Mouse (Mus musculus): ENCODE data around the gene Tbc1d4. TPM values are rescaled to one million over a fixed set of nuclear protein-coding genes. Genes with fewer than 3 reads are reported as not detected.

The Tbc1d4 gene
- polyA plus RNA-seq, 1 experiment from 2014 or later: 8.7 TPM

- Histone ChIP-seq H3K27me3 (ENCODE audit: control insufficient read depth, insufficient read depth, low read length) (no peaks in the 10 kb centered on the region), H3K4me3 (replicated peaks; ENCODE audit: low read length) (no peak overlapping the region), H3K4me1 (ENCODE audit: control insufficient read depth, insufficient read depth, low read length) (no peaks in the 10 kb centered on the region), H3K9me3 (replicated peaks; ENCODE audit: control insufficient read depth, low read length) (no peaks in the 10 kb centered on the region), H3K9ac (ENCODE audit: low read length) (no peak overlapping the region), H3K36me3 (ENCODE audit: control insufficient read depth, insufficient read depth, low read length) (no peaks in the 10 kb centered on the region), H3K4me2 (ENCODE audit: low read depth, low read length) (no peak overlapping the region), H3K27ac (ENCODE audit: low read length) (no peak overlapping the region)
- no peak for ATAC-seq (ENCODE audit: insufficient read depth, low FRiP score)
- WGBS: 81% methylated on average over 7 of the region's 7 CpGs
Observed at GRCm38 (mm10) chr14:101481165-101481564, 127.8 kb downstream of the Tbc1d4 start.

- H3K4me3 ChIP-seq (replicated peaks; ENCODE audit: low read length): no peak overlapping the region
- H3K27ac ChIP-seq (ENCODE audit: low read length): no peak overlapping the region
- H3K9ac ChIP-seq (ENCODE audit: low read length): no peak overlapping the region
- no peak overlapping the region for H3K4me2 ChIP-seq (ENCODE audit: low read depth, low read length)
- no peaks in the 10 kb centered on the region for H3K36me3 ChIP-seq (ENCODE audit: control insufficient read depth, insufficient read depth, low read length)
- H3K4me1 ChIP-seq (ENCODE audit: control insufficient read depth, insufficient read depth, low read length): no peaks in the 10 kb centered on the region
- 83% methylated on average over 7 of the region's 7 CpGs for WGBS
- H3K27me3 ChIP-seq (ENCODE audit: control insufficient read depth, insufficient read depth, low read length): no peaks in the 10 kb centered on the region
- no peaks in the 10 kb centered on the region for H3K9me3 ChIP-seq (replicated peaks; ENCODE audit: control insufficient read depth, low read length)
- ATAC-seq (ENCODE audit: insufficient read depth, low FRiP score): no peak
Observed at GRCm38 (mm10) chr14:101480541-101480940, 128.4 kb downstream of the Tbc1d4 start.

DNA sequence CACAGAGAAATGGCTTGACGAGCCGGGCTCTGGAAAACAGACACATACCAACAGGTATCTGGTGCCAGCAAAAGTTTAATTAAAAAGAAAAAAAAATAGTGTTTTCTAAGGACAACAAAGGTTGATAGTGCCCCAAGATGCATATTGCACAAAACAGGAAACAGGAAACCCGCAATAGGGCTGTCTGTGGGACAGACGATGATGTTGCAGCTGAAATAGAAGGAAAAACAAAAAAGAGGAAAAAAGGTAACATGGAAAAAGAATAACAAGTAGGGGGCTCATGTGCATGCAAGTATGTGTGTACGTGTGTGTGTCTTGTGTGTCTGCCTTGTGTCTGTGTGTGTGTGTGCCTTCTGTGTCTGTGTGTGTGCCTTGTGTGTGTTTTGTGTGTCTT, 131.2 kb downstream of the Tbc1d4 start:
- Histone ChIP-seq H3K4me1 (ENCODE audit: control insufficient read depth, insufficient read depth, low read length) (no peaks in the 10 kb centered on the region), H3K27ac (ENCODE audit: low read length) (no peak overlapping the region), H3K4me3 (replicated peaks; ENCODE audit: low read length) (no peak overlapping the region), H3K36me3 (ENCODE audit: control insufficient read depth, insufficient read depth, low read length) (no peaks in the 10 kb centered on the region), H3K4me2 (ENCODE audit: low read depth, low read length) (no peak overlapping the region), H3K9me3 (replicated peaks; ENCODE audit: control insufficient read depth, low read length) (no peaks in the 10 kb centered on the region), H3K9ac (ENCODE audit: low read length) (no peak overlapping the region), H3K27me3 (ENCODE audit: control insufficient read depth, insufficient read depth, low read length) (no peaks in the 10 kb centered on the region)
- 69% methylated on average over 5 of the region's 5 CpGs for WGBS
- no peak for ATAC-seq (ENCODE audit: insufficient read depth, low FRiP score)

DNA sequence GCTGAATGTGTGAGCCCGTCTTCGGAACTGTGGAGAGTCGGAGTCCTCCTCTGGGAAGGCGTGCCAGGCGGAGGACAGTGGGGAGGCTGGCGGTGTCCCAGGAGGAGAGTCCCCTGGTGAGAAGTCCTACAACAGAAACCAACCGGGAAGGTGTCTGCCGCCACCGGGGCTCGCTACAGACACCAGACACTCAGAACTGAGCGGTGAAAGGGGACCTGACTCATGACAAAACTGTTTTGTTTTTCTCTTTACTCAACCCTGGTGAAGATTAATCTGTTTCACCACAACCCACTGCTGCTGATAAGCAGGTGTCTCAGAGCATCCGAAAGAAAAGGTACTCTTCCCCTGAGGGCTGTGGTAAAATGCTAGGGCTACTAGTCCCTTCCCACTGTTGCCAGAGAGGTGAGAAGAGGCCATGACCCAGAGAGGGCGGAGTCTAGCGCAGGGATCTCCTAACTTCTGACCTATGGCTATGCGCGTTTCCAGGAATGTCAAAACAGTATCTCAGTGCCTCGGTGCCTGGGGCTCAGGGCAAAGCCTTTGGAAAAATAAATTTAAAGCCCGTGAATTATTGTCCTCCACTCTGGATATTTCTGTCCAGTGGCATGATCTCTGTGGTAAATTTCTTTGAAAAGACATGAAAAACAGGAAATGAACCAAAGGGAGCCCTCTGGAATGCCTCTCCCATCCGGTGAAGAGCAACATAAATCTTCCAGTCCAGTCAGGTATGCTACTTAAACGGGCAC, 131.7 kb downstream of the Tbc1d4 start:
- Histone ChIP-seq H3K4me3 (replicated peaks; ENCODE audit: low read length) (no peak overlapping the region), H3K27me3 (ENCODE audit: control insufficient read depth, insufficient read depth, low read length) (no peaks in the 10 kb centered on the region), H3K36me3 (ENCODE audit: control insufficient read depth, insufficient read depth, low read length) (no peaks in the 10 kb centered on the region), H3K4me1 (ENCODE audit: control insufficient read depth, insufficient read depth, low read length) (no peaks in the 10 kb centered on the region), H3K9ac (ENCODE audit: low read length) (no peak overlapping the region), H3K4me2 (ENCODE audit: low read depth, low read length) (no peak overlapping the region), H3K9me3 (replicated peaks; ENCODE audit: control insufficient read depth, low read length) (no peaks in the 10 kb centered on the region), H3K27ac (ENCODE audit: low read length) (no peak overlapping the region)
- 54% methylated on average over 20 of the region's 20 CpGs for WGBS
- ATAC-seq (ENCODE audit: insufficient read depth, low FRiP score): no peak

GRCm38 (mm10) chr14:101469475-101470093, 139.4 kb downstream of the Tbc1d4 start:
- Histone ChIP-seq H3K9ac (ENCODE audit: low read length) (no peak overlapping the region), H3K27ac (ENCODE audit: low read length) (no peak overlapping the region), H3K9me3 (replicated peaks; ENCODE audit: control insufficient read depth, low read length) (no peaks in the 10 kb centered on the region), H3K4me2 (ENCODE audit: low read depth, low read length) (no peak overlapping the region), H3K4me3 (replicated peaks; ENCODE audit: low read length) (no peak overlapping the region), H3K4me1 (ENCODE audit: control insufficient read depth, insufficient read depth, low read length) (no peaks in the 10 kb centered on the region), H3K27me3 (ENCODE audit: control insufficient read depth, insufficient read depth, low read length) (no peaks in the 10 kb centered on the region), H3K36me3 (ENCODE audit: control insufficient read depth, insufficient read depth, low read length) (no peaks in the 10 kb centered on the region)
- 73% methylated on average over 5 of the region's 5 CpGs for WGBS
- ATAC-seq (ENCODE audit: insufficient read depth, low FRiP score): no peak

DNA sequence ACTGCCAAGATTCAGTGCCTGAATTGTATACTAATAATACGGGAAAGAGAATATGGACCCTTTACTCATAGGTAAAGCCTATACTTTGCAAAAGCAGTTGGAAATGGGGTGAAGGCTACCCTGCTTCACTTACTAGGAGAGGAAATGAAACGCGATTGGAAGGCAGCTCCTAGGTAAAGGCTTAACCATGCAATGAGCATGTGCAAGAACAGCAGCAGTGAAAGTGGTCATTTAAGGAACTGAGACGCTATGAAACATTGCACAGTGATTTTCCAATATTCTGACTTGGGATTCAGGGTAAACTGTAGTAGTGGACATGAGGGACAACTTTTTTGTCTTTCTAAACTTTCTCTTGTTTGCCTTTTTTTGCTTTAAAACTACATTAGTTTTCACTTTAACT, 140.8 kb downstream of the Tbc1d4 start:
- WGBS: 83% methylated on average over 4 of the region's 4 CpGs
- Histone ChIP-seq H3K9ac (ENCODE audit: low read length) (no peak overlapping the region), H3K4me2 (ENCODE audit: low read depth, low read length) (no peak overlapping the region), H3K27ac (ENCODE audit: low read length) (no peak overlapping the region), H3K27me3 (ENCODE audit: control insufficient read depth, insufficient read depth, low read length) (no peaks in the 10 kb centered on the region), H3K4me1 (ENCODE audit: control insufficient read depth, insufficient read depth, low read length) (no peaks in the 10 kb centered on the region), H3K4me3 (replicated peaks; ENCODE audit: low read length) (no peak overlapping the region), H3K9me3 (replicated peaks; ENCODE audit: control insufficient read depth, low read length) (no peaks in the 10 kb centered on the region), H3K36me3 (ENCODE audit: control insufficient read depth, insufficient read depth, low read length) (no peaks in the 10 kb centered on the region)
- ATAC-seq (ENCODE audit: insufficient read depth, low FRiP score): no peak

DNA sequence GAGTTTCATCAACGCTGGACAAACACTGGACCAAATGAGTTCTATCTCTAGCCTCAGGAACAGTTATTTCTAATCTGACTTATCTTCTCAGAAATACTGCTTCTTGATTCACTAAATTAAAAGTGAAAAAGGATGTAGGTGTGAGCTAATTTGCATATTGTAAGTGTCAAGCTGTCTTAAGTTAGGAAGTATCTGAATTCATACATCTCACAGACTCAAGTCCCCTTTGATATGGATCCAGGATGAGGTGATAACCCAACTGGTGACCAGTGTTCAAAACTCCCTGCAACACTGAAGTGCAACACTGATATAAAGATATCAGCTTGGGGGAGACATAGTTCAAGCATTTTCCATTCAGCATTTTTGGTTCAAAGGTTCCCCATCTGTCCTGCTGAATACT, 141.5 kb downstream of the Tbc1d4 start:
- no peak overlapping the region for H3K27ac ChIP-seq (ENCODE audit: low read length)
- no peaks in the 10 kb centered on the region for H3K4me1 ChIP-seq (ENCODE audit: control insufficient read depth, insufficient read depth, low read length)
- no peak overlapping the region for H3K4me3 ChIP-seq (replicated peaks; ENCODE audit: low read length)
- ATAC-seq (ENCODE audit: insufficient read depth, low FRiP score): no peak
- H3K4me2 ChIP-seq (ENCODE audit: low read depth, low read length): no peak overlapping the region
- H3K9me3 ChIP-seq (replicated peaks; ENCODE audit: control insufficient read depth, low read length): no peaks in the 10 kb centered on the region
- WGBS: 87% methylated on average over 1 of the region's 1 CpGs
- H3K9ac ChIP-seq (ENCODE audit: low read length): no peak overlapping the region
- H3K27me3 ChIP-seq (ENCODE audit: control insufficient read depth, insufficient read depth, low read length): no peaks in the 10 kb centered on the region
- no peaks in the 10 kb centered on the region for H3K36me3 ChIP-seq (ENCODE audit: control insufficient read depth, insufficient read depth, low read length)

GRCm38 (mm10) chr14:101466521-101466920, 142.5 kb downstream of the Tbc1d4 start:
- no peak for ATAC-seq (ENCODE audit: insufficient read depth, low FRiP score)
- H3K9me3 ChIP-seq (replicated peaks; ENCODE audit: control insufficient read depth, low read length): no peaks in the 10 kb centered on the region
- H3K36me3 ChIP-seq (ENCODE audit: control insufficient read depth, insufficient read depth, low read length): no peaks in the 10 kb centered on the region
- no peaks in the 10 kb centered on the region for H3K27me3 ChIP-seq (ENCODE audit: control insufficient read depth, insufficient read depth, low read length)
- WGBS: 87% methylated on average over 11 of the region's 11 CpGs
- H3K9ac ChIP-seq (ENCODE audit: low read length): no peak overlapping the region
- no peak overlapping the region for H3K27ac ChIP-seq (ENCODE audit: low read length)
- no peaks in the 10 kb centered on the region for H3K4me1 ChIP-seq (ENCODE audit: control insufficient read depth, insufficient read depth, low read length)
- H3K4me3 ChIP-seq (replicated peaks; ENCODE audit: low read length): no peak overlapping the region
- H3K4me2 ChIP-seq (ENCODE audit: low read depth, low read length): no peak overlapping the region

DNA sequence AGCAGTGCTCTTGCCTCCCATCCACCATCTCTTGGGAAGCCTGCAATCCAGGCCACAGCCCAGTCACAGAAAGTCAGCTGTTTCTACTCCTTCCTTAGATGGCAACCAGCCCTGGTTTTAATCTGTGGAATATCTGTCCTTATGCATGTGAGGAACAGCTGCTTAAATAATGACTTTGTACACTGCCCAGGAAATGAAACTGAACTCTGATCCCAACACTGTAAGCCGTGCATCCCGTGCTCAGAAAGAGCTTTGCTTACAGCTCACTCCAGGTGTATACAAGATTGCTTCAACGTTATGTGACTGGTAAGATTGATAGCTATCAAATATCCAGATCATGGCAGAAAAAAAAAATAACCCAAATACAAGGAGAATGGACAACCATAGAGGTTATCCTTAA, 143.1 kb downstream of the Tbc1d4 start:
- H3K27ac ChIP-seq (ENCODE audit: low read length): no peak overlapping the region
- ATAC-seq (ENCODE audit: insufficient read depth, low FRiP score): no peak
- no peaks in the 10 kb centered on the region for H3K9me3 ChIP-seq (replicated peaks; ENCODE audit: control insufficient read depth, low read length)
- no peaks in the 10 kb centered on the region for H3K4me1 ChIP-seq (ENCODE audit: control insufficient read depth, insufficient read depth, low read length)
- H3K36me3 ChIP-seq (ENCODE audit: control insufficient read depth, insufficient read depth, low read length): no peaks in the 10 kb centered on the region
- no peak overlapping the region for H3K9ac ChIP-seq (ENCODE audit: low read length)
- H3K4me3 ChIP-seq (replicated peaks; ENCODE audit: low read length): no peak overlapping the region
- no peak overlapping the region for H3K4me2 ChIP-seq (ENCODE audit: low read depth, low read length)
- WGBS: 52% methylated on average over 3 of the region's 3 CpGs
- H3K27me3 ChIP-seq (ENCODE audit: control insufficient read depth, insufficient read depth, low read length): no peaks in the 10 kb centered on the region
